Mouse (Mus musculus) midbrain, embryonic 14.5 days (tissue): ENCODE results near the gene Cmc1. TPM values are rescaled to one million over a fixed set of nuclear protein-coding genes. Genes with fewer than 3 reads are reported as not detected.

Source experiments
- ATAC-seq: fragments of 200-750 bp; cut with Nextera tagmentation; 2 replicates; pipeline ENCODE4 v1.8.0; 2017; ENCODE audit warnings: moderate number of reproducible peaks, moderate library complexity; ENCODE audit not compliant: low FRiP score, low TSS enrichment
- DNase-seq: peaks from one replicate; pipeline ENCODE4 v3.0.0-alpha.2; 2015
- H3K27ac ChIP-seq: fragments of 300-500 bp; sonication (generic); replicated peaks from 2 replicates; pipeline ENCODE4 v1.5.1; 2014; ENCODE audit warnings: mild to moderate bottlenecking, low read depth, low read length, moderate library complexity
- H3K27me3 ChIP-seq: fragments of 300-500 bp; sonication (generic); 2 replicates; pipeline ENCODE4 v1.6.1; 2014; ENCODE audit warnings: low read length, control low read depth, mixed read lengths; ENCODE audit not compliant: control insufficient read depth, insufficient read depth
- H3K36me3 ChIP-seq: fragments of 300-500 bp; sonication (generic); 2 replicates; pipeline ENCODE4 v1.6.1; 2014; ENCODE audit warnings: low read length, control low read depth; ENCODE audit not compliant: control insufficient read depth, insufficient read depth
- H3K4me1 ChIP-seq: fragments of 300-500 bp; sonication (generic); 2 replicates; pipeline ENCODE4 v1.6.1; 2014; ENCODE audit warnings: mild to moderate bottlenecking, antibody characterized with exemption, low read length, control low read depth; ENCODE audit not compliant: control insufficient read depth, insufficient read depth
- H3K4me2 ChIP-seq: fragments of 300-500 bp; sonication (generic); 2 replicates; pipeline ENCODE4 v1.6.1; 2014; ENCODE audit warnings: mild to moderate bottlenecking, low read length, moderate library complexity
- H3K4me3 ChIP-seq: fragments of 300-500 bp; sonication (generic); replicated peaks from 2 replicates; pipeline ENCODE4 v1.5.1; 2014; ENCODE audit warnings: low read depth, low read length
- H3K9ac ChIP-seq: fragments of 300-500 bp; sonication (generic); replicated peaks from 2 replicates; pipeline ENCODE4 v1.6.1; 2014; ENCODE audit warnings: mild to moderate bottlenecking, low read length, moderate library complexity
- H3K9me3 ChIP-seq: fragments of 300-500 bp; sonication (generic); 2 replicates; pipeline ENCODE4 v1.6.1; 2016; ENCODE audit warnings: low read length, control low read depth, mixed read lengths; ENCODE audit not compliant: control insufficient read depth
- WGBS: fragments of 180-500 bp; shearing (Covaris S2); extraction: QIAGEN DNeasy Blood & Tissue Kit; methylation state at CpG from one replicate; pipeline ENCODE4 v1.1.7; 2014; 5-methylcytosine and 5-hydroxymethylcytosine counted together
- polyA plus RNA-seq: library from polyadenylated mRNA; unstranded; fragments of >200 nt; fragmentation: Nextera tagmentation; extraction: Ambion mirVana; gene quantifications from 2 replicates; pipeline ENCODE4 v1.2.1, GENCODE M21; 2014

Cmc1 gene
- polyA plus RNA-seq, 1 experiment from 2014 or later, result 43.8 TPM

DNA sequence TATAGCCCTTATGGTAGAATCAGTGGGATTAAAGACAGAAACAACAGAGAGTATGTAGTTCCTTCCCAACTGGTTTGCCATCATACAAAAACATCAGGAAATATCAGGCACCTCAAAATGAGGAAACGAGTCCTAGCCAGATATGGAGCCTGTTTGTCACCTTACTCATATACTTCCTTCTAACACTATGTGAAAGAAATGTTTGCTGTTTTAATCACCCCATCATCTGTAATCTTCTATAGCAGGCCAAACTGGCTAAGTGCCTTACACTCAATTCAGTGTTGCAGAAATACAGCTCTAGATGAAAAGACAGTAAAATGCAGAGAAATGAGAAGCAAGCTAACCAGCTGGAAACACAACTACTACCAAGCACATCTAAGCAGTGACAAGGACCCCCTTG is 119.7 kb downstream of the Cmc1 start:
- H3K9ac ChIP-seq, result no peak overlapping the region
- H3K4me3 ChIP-seq, result no peak overlapping the region
- no peaks in the 10 kb centered on the region for H3K36me3 ChIP-seq
- ATAC-seq, result no peak
- no peaks in the 10 kb centered on the region for H3K27me3 ChIP-seq
- 89% methylated on average over 1 of the region's 1 CpGs for WGBS
- no peaks in the 10 kb centered on the region for H3K9me3 ChIP-seq
- DNase-seq, result no peak
- no peaks in the 10 kb centered on the region for H3K4me1 ChIP-seq
- no peak overlapping the region for H3K4me2 ChIP-seq
- no peak overlapping the region for H3K27ac ChIP-seq

DNA sequence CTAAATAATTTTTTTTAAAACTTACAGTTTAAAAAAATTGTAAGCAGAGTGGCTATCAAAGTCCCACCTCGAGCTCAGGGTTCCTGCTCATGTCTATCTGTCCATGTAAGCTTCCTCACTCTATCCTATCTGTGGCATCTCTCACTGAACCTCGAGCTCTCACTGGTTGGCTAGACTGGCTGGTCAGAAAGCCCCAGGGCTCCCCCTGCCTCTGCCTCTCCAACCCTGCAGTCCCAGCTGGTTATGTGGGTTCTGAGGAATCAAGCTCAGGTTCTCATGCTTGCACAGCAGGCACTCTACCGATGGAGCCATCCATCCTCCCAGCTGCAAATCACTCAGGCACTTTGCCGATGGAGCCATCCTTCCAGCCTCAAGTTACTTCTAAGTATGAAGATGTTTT is 120.5 kb downstream of the Cmc1 start:
- H3K36me3 ChIP-seq, result no peaks in the 10 kb centered on the region
- no peak for DNase-seq
- no peak overlapping the region for H3K9ac ChIP-seq
- H3K4me2 ChIP-seq, result no peak overlapping the region
- H3K4me3 ChIP-seq, result no peak overlapping the region
- H3K27me3 ChIP-seq, result no peaks in the 10 kb centered on the region
- ATAC-seq, result no peak
- no peaks in the 10 kb centered on the region for H3K9me3 ChIP-seq
- H3K4me1 ChIP-seq, result no peaks in the 10 kb centered on the region
- 54% methylated on average over 4 of the region's 4 CpGs for WGBS
- no peak overlapping the region for H3K27ac ChIP-seq

DNA sequence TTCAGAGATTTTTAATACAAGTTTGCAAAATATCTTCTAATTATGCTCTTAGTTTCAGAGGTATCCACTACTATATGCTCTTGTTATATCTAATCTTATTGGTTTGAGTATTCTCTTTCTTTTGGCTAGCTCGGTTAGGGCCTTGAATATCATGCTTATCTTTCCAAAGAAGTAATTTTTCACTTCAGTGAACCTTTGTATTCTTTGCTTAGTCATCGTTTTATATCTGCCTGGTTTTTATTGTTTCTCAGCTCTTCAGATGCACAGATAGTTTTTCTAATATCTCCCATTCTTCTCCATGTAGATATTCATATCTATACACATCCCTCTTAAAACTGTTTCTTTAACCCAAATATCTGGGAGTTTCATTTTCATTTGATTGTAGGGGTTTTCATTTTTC is 125.0 kb downstream of the Cmc1 start:
- no peak overlapping the region for H3K27ac ChIP-seq
- no peak for ATAC-seq

More for the DNA sequence above, 125.0 kb downstream of the Cmc1 start:
- no peaks in the 10 kb centered on the region for H3K4me1 ChIP-seq
- no peak overlapping the region for H3K4me3 ChIP-seq
- DNase-seq, result no peak
- H3K36me3 ChIP-seq, result no peaks in the 10 kb centered on the region
- H3K9me3 ChIP-seq, result no peaks in the 10 kb centered on the region
- no peak overlapping the region for H3K9ac ChIP-seq
- WGBS, result 78% methylated on average over 2 of the region's 2 CpGs
- H3K4me2 ChIP-seq, result no peak overlapping the region
- H3K27me3 ChIP-seq, result no peaks in the 10 kb centered on the region

Other genes with a start within 250 kb of the Cmc1 start
- gene Azi2, start 109.7 kb downstream of the Cmc1 start, polyA plus RNA-seq, result 80.3 and 89.7 TPM in 2 replicates